Mouse (Mus musculus): ENCODE data around the gene Akap12.

Gene Akap12

DNA sequence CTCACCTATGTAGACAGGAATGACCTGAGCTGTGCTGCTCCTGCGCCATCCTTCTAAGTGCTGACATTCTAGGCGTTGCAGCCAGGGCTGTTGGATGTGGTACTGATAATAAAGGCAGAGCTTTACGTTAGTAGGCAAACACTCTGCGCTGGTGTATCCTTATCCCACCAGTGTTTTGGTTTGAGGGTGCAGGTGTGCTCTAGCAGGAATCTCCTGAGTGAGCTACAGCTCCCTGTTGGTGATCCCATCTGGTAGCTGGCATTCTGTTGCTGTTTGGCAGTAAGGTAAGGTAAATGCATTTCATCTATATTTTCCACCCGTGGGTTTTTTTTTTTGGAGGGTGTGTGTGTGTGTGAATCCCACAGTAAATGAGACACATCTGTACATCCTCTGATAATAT is 131.9 kb downstream of the Akap12 start:
- no peak for DNase-seq (ENCODE audit: low spot score in 2 of 2)

DNA sequence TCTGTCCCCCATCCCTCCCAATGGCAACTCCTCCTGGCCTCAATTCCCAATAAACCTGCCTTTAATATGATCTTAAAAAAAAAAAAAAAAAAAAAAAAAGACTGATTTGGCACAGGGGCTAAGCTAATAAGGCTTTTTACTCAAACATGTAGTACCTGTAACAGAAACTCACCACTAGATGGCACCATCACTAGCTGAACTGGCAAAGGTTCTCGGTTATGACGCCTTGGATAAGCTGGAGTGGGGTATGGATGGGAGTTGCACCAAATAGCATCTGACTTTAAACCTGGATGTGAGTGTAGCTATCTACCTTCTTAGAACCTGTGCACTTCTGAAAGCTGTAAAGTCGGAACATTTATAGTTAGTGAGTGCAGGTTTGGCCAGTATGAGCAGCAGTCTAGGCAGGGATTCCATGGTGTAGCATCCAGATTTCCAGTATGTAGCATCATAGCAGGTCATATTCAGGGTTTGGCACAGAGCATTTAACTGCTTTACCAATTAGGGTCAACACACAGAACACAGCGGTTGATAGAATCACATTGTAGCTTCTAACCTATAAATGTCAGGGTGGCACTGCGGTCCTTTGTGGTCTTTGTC is 138.8 kb downstream of the Akap12 start:
- no peak for DNase-seq (ENCODE audit: low spot score in 2 of 2)

DNA sequence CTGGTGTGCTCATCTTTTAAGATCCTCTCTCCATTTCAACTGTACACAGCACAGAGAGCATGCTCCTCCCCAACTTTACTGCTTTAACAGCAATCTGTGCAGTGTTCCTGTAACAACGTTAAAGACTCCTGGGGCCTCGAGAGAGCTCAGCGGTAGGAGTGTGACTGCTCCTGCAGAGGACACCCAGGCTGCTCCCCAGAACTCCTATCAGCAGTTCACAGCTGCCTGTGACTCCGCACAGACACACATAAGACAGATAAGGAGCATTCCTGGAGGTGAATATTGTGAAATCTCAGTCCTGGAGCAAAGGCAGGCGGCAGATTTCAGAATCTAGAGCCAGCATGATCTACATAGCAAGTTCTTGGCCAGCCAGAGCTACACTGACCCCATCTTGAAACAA is 139.3 kb downstream of the Akap12 start:
- DNase-seq (ENCODE audit: low spot score in 2 of 2): no peak

DNA sequence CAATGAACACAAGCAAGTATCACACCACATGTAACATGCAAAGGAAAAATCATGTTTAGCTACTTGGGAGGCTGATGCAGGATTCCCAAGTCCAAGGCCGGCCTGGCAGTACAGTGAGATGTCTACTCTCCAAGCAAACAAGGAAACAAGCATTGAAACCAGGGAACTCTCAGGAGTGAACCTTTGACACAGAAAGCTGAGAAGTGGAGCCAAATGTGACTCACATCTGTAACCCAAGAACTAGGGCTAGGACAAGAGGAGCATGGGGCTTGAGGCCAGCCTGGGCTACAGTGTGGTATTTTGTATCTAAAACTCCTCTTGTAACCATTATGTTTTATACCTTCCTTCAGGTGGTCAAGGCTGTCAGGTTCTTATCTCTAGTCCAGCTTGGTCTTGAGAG is 141.0 kb downstream of the Akap12 start:
- no peak for DNase-seq (ENCODE audit: low spot score in 2 of 2)

Data from right cerebral cortex, postnatal 36 days (tissue).